Mouse (Mus musculus): ENCODE results near the gene Fto. TPM values are rescaled to one million over a fixed set of nuclear protein-coding genes. Genes with fewer than 3 reads are reported as not detected.

The Fto gene
- polyA plus RNA-seq, 1 experiment from 2014 or later, result 62.5 TPM

- no peak overlapping the region for H3K27ac ChIP-seq
- H3K4me2 ChIP-seq, result peak overlapping the region; percentile 8; the same call in 1 of the 2 replicates
- WGBS, result 36% methylated on average over 11 of the region's 11 CpGs
- peaks cover 27% of the 10 kb centered on the region for H3K4me1 ChIP-seq
- no peaks in the 10 kb centered on the region for H3K27me3 ChIP-seq (replicated peaks)
- ATAC-seq (ENCODE audit: insufficient read depth, low FRiP score, low read depth), result no peak
- no peaks in the 10 kb centered on the region for H3K36me3 ChIP-seq
- H3K4me3 ChIP-seq (replicated peaks), result no peak overlapping the region
- H3K9ac ChIP-seq, result no peak overlapping the region; the same call in 1 of the 2 replicates
- H3K9me3 ChIP-seq, result no peaks in the 10 kb centered on the region
These were observed 256.5 kb downstream of the Fto start for GRCm38 (mm10) chr8:91569874-91570273.

- no peak overlapping the region for H3K4me3 ChIP-seq (replicated peaks)
- H3K9ac ChIP-seq, result no peak overlapping the region
- 81% methylated on average over 7 of the region's 7 CpGs for WGBS
- H3K9me3 ChIP-seq, result no peaks in the 10 kb centered on the region
- H3K27ac ChIP-seq, result no peak overlapping the region
- ATAC-seq (ENCODE audit: insufficient read depth, low FRiP score, low read depth), result no peak
- H3K36me3 ChIP-seq, result no peaks in the 10 kb centered on the region
- H3K4me2 ChIP-seq, result no peak overlapping the region
- no peaks in the 10 kb centered on the region for H3K27me3 ChIP-seq (replicated peaks)
- H3K4me1 ChIP-seq, result peaks cover 20% of the 10 kb centered on the region
These were observed 257.5 kb downstream of the Fto start for GRCm38 (mm10) chr8:91570809-91571208.

- H3K36me3 ChIP-seq, result no peaks in the 10 kb centered on the region
- no peak overlapping the region for H3K4me2 ChIP-seq
- WGBS, result 69% methylated on average over 4 of the region's 4 CpGs
- no peak overlapping the region for H3K4me3 ChIP-seq (replicated peaks)
- H3K27me3 ChIP-seq (replicated peaks), result no peaks in the 10 kb centered on the region
- H3K27ac ChIP-seq, result no peak overlapping the region
- no peak overlapping the region for H3K9ac ChIP-seq
- H3K4me1 ChIP-seq, result peaks cover 15% of the 10 kb centered on the region
- no peaks in the 10 kb centered on the region for H3K9me3 ChIP-seq
- no peak for ATAC-seq (ENCODE audit: insufficient read depth, low FRiP score, low read depth)
These were observed 258.7 kb downstream of the Fto start for GRCm38 (mm10) chr8:91571978-91572377.

- no peak overlapping the region for H3K9ac ChIP-seq
- H3K9me3 ChIP-seq, result no peaks in the 10 kb centered on the region
- no peak overlapping the region for H3K4me2 ChIP-seq
- no peaks in the 10 kb centered on the region for H3K27me3 ChIP-seq (replicated peaks)
- no peak overlapping the region for H3K27ac ChIP-seq
- H3K36me3 ChIP-seq, result no peaks in the 10 kb centered on the region
- peaks cover 15% of the 10 kb centered on the region for H3K4me1 ChIP-seq
- 38% methylated on average over 4 of the region's 4 CpGs for WGBS
- no peak for ATAC-seq (ENCODE audit: insufficient read depth, low FRiP score, low read depth)
- no peak overlapping the region for H3K4me3 ChIP-seq (replicated peaks)
These were observed 259.3 kb downstream of the Fto start for GRCm38 (mm10) chr8:91572630-91573029.

- no peaks in the 10 kb centered on the region for H3K9me3 ChIP-seq
- no peak overlapping the region for H3K9ac ChIP-seq
- H3K4me3 ChIP-seq (replicated peaks), result no peak overlapping the region
- ATAC-seq (ENCODE audit: insufficient read depth, low FRiP score, low read depth), result no peak
- no peak overlapping the region for H3K4me2 ChIP-seq
- 39% methylated on average over 3 of the region's 3 CpGs for WGBS
- no peak overlapping the region for H3K27ac ChIP-seq
- peaks cover 4% of the 10 kb centered on the region; the same call in 1 of the 2 replicates for H3K4me1 ChIP-seq
- H3K27me3 ChIP-seq (replicated peaks), result no peaks in the 10 kb centered on the region
- H3K36me3 ChIP-seq, result no peaks in the 10 kb centered on the region
These were observed 262.3 kb downstream of the Fto start for GRCm38 (mm10) chr8:91575576-91575975.

- no peaks in the 10 kb centered on the region for H3K36me3 ChIP-seq
- H3K9ac ChIP-seq, result no peak overlapping the region
- no peak overlapping the region for H3K4me2 ChIP-seq
- H3K9me3 ChIP-seq, result no peaks in the 10 kb centered on the region
- ATAC-seq (ENCODE audit: insufficient read depth, low FRiP score, low read depth), result no peak
- H3K4me3 ChIP-seq (replicated peaks), result no peak overlapping the region
- H3K4me1 ChIP-seq, result peaks cover 4% of the 10 kb centered on the region; the same call in 1 of the 2 replicates
- no peak overlapping the region for H3K27ac ChIP-seq
- WGBS, result 54% methylated on average over 17 of the region's 17 CpGs
- H3K27me3 ChIP-seq (replicated peaks), result no peaks in the 10 kb centered on the region
These were observed 263.0 kb downstream of the Fto start for GRCm38 (mm10) chr8:91576086-91576917.

- H3K27ac ChIP-seq, result no peak overlapping the region
- H3K27me3 ChIP-seq (replicated peaks), result no peaks in the 10 kb centered on the region
- H3K4me2 ChIP-seq, result no peak overlapping the region
- H3K36me3 ChIP-seq, result no peaks in the 10 kb centered on the region
- ATAC-seq (ENCODE audit: insufficient read depth, low FRiP score, low read depth), result no peak
- H3K9me3 ChIP-seq, result no peaks in the 10 kb centered on the region
- WGBS, result 71% methylated on average over 6 of the region's 6 CpGs
- H3K4me1 ChIP-seq, result peaks cover 4% of the 10 kb centered on the region; the same call in 1 of the 2 replicates
- no peak overlapping the region for H3K9ac ChIP-seq
- no peak overlapping the region for H3K4me3 ChIP-seq (replicated peaks)
These were observed 263.6 kb downstream of the Fto start for GRCm38 (mm10) chr8:91576918-91577241.

- 89% methylated on average over 3 of the region's 3 CpGs for whole genome bisulfite sequencing
- Histone ChIP-seq H3K27me3 (replicated peaks) (no peaks in the 10 kb centered on the region), H3K9ac (no peak overlapping the region), H3K27ac (no peak overlapping the region), H3K4me2 (no peak overlapping the region), H3K36me3 (no peaks in the 10 kb centered on the region), H3K4me1 (peaks cover under 1% of the 10 kb centered on the region; the same call in 1 of the 2 replicates), H3K9me3 (no peaks in the 10 kb centered on the region), H3K4me3 (replicated peaks) (no peak overlapping the region)
- no peak for ATAC-seq (ENCODE audit: insufficient read depth, low FRiP score, low read depth)
These were observed 264.3 kb downstream of the Fto start for GRCm38 (mm10) chr8:91577605-91578004.

- H3K9ac ChIP-seq, result no peak overlapping the region
- no peak overlapping the region for H3K27ac ChIP-seq
- no peaks in the 10 kb centered on the region for H3K9me3 ChIP-seq
- no peaks in the 10 kb centered on the region for H3K36me3 ChIP-seq
- H3K27me3 ChIP-seq (replicated peaks), result no peaks in the 10 kb centered on the region
- ATAC-seq (ENCODE audit: insufficient read depth, low FRiP score, low read depth), result no peak
- no peaks in the 10 kb centered on the region for H3K4me1 ChIP-seq
- no peak overlapping the region for H3K4me2 ChIP-seq
- no peak overlapping the region for H3K4me3 ChIP-seq (replicated peaks)
- 62% methylated on average over 11 of the region's 11 CpGs for WGBS
These were observed 271.5 kb downstream of the Fto start for GRCm38 (mm10) chr8:91584620-91585415.

- ATAC-seq (ENCODE audit: insufficient read depth, low FRiP score, low read depth), result no peak
- WGBS, result 29% methylated on average over 10 of the region's 10 CpGs
- Histone ChIP-seq H3K9ac (no peak overlapping the region), H3K4me1 (peaks cover 16% of the 10 kb centered on the region), H3K4me3 (replicated peaks) (no peak overlapping the region), H3K4me2 (0 out of 2 replicates have a peak overlapping the region, but pooled peaks have one; percentile 12), H3K27me3 (replicated peaks) (no peaks in the 10 kb centered on the region), H3K9me3 (no peaks in the 10 kb centered on the region), H3K27ac (no peak overlapping the region), H3K36me3 (no peaks in the 10 kb centered on the region)
These were observed 279.2 kb downstream of the Fto start for GRCm38 (mm10) chr8:91592436-91593105.

- 24% methylated on average over 12 of the region's 12 CpGs for WGBS
- Histone ChIP-seq H3K36me3 (no peaks in the 10 kb centered on the region), H3K9me3 (no peaks in the 10 kb centered on the region), H3K27ac (no peak overlapping the region), H3K4me1 (peaks cover 16% of the 10 kb centered on the region), H3K9ac (no peak overlapping the region), H3K4me3 (replicated peaks) (no peak overlapping the region), H3K4me2 (0 out of 2 replicates have a peak overlapping the region, but pooled peaks have one; percentile 12), H3K27me3 (replicated peaks) (no peaks in the 10 kb centered on the region)
- no peak for ATAC-seq (ENCODE audit: insufficient read depth, low FRiP score, low read depth)
These were observed 280.0 kb downstream of the Fto start for GRCm38 (mm10) chr8:91593202-91593781.

Data from stomach, embryonic 15.5 days (tissue).